Mouse (Mus musculus) cerebellum, adult 9-10 months (tissue): Measurements from ENCODE around the gene Il6ra.

Source experiments
- DNase-seq: peaks from one replicate; pipeline ENCODE4 v3.0.0; 2022

The Il6ra gene

DNA sequence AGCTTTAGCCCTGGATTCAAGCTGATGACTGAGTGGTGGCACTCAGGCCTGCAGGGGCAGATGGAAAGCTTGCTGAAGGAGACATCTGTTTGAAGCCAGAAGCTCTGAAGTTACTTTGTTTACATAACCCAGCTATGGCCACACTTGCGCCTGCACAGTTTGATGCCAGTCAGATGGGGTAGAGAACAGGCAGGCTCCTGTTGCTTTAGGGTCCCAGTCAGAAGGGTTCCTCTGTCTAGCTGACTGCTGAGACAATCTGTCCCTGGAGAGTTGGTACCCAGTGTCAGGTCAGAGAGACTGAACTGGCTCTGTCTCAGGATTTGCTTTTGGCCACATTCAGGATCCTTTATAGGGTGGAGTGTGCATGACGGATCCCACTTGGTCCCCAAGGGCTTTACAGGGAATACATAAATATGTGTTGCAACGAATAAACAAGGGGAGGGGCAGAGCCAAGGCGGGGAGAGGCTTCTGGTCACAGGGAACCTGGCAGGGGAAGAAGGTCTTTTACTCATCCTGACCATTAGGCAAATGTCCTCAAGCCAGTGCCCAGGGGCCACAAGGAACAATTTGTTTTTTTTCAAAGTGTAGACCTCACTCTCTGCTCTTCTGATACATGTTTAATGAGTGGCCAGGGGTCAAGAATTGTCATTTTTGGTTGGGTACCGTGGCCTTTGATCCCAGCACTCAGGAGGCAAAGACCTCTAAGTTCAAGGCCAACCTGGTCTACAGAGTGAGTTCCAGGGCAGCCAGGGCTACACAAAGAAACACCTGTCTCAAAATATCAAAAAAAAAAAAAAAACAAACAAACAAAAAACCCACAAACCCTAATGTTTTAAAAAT is 3.1 kb downstream of the Il6ra start:
- no peak for DNase-seq

GRCm38 (mm10) chr3:89908836-89909235 is 4.2 kb downstream of the Il6ra start:
- DNase-seq: no peak

DNA sequence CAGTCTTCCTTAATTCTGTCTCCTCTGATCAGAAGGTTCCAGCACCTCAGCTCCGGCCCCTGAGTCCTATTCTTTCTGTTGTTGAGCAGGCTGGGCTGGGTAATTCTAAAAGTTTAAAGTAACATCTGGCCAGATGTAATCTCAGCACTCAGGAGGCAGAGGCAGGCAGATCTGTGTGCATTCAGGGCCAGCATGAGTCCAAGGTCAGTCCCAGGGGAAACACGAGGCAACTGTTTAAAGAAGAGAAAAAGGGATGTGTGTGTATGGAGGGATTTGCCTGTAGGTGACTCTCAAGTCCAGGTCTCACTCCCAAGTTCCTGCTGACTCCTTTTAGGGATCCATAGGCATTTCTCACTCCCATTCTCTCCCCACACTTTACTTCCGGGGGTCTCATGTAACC is 5.2 kb downstream of the Il6ra start:
- DNase-seq: no peak

GRCm38 (mm10) chr3:89899511-89899908 is 13.5 kb downstream of the Il6ra start:
- no peak for DNase-seq

DNA sequence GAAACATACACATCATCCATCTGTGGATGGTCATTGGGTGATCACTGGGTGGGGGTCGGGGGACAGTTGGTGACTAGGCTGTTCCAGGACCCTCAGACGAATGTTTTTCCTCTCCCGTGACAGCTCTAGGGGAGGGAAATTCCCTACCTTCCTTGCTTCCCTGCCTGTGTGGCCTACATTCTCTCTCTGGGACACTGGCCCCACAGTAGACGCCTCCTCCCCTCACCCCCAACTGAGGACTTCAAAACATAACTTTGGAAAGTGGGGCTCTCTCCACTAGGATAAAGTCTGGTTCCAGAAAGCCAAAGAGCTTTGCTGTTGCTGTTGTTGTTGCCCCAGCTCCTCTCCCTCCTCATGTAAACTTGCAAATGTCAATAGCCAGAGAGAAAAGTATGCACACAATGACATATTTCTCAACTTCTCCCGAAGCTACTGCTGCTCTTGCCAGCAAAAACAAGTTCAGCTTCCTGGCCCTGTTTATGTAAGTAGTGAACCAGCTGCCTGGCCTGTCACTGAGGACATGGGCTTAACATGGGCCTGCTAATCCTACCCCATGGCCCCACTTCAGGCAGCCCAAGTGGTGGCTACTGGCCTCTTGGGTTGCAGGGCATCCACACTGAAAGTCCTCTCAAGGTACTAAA is 14.0 kb downstream of the Il6ra start:
- no peak for DNase-seq

- DNase-seq: no peak
Observed at GRCm38 (mm10) chr3:89898011-89898410, 15.0 kb downstream of the Il6ra start.

DNA sequence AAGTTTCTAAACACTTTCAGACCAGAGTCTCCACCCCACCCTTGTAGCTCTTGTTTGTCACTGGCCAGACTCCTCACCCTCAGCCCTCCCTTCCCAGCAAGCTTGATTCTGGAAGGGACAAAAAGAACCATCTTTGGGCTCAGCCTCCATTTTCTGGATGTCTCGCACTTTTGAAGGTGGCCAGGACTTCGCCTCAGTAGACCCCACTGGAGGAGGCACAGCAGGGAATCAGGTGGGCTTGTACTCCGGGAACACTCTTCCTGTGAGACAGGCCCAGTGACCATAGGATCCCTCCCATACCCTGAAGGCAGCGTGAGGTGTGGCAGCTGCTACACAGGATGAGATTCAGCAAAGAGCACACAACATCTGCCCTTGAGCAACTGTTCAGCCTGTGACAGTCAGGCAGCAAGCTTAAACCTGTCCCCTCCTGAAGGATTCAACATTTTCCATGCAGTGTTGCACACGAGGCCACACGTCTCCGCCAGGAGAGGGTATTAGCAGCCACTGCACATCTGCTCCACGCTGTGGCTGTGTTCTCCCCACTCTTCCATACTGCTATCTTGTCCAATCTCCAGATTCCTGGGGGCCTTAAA is 15.7 kb downstream of the Il6ra start:
- DNase-seq: no peak

DNA sequence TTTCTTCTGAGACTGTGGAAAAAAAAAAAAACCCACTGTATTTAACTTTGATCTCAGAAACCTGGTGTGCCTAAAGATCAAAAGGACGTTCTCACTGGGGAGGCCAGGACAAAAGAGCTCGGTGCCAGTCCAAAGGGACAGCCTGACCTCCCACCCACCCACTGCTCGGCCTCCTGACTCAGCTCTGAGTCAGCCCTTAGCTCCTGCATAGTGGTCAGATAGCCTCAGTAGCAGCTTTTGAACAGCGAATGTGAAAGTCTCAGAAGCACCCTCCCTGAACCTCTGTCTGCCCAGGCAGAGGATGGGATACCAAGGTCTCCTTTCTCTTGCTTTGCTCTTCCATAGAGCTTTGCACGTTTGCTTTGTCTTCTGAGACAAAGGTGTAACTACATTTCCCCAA is 16.4 kb downstream of the Il6ra start:
- no peak for DNase-seq

- DNase-seq: no peak
Observed at GRCm38 (mm10) chr3:89892517-89893106, 20.4 kb downstream of the Il6ra start.

DNA sequence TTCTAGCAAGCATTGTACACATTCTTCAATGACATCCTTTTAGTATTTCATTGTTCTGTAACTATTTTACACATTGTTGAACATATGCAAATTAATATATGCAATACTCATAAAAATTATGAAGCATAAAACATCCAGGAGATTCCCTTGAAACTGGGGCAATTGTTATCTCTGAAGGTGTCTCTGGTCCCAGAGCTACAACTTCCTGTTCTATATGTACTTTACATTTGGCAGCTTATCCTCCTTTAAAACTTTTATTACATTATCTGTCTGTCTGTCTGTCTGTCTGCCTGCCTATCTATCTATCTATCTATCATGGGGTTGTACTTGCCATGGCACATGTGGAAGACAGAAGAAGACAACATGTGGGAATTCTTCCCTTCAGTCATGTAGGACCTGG is 21.3 kb downstream of the Il6ra start:
- DNase-seq: no peak

DNA sequence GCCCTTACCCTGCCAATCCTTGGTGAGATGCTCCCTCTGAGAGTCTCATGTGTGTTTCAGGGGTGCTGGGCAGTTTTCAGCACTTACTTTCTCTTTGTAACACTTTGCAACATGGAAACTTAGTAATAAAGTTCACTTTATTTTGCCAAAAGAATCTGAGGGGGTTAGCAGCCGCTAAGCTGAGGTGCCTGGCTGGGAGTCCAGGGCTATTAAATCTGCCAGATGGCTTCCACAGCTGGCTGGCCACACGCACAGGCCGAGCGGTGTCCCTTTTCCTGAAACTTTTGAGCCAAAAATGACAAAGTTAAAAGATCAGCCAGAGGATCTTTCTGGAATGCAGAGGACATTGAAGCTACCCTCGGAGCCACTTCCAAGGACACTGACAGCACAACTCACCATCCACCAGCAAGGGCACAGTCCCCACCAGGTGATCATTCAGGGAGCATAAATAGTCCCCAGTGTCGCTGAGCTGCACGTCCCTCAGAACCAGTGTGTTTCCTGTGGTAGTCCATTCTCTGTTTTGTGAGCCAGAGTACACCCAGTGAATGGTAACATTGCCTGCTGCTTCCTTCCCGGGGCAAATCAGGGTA is 23.1 kb downstream of the Il6ra start:
- no peak for DNase-seq

DNA sequence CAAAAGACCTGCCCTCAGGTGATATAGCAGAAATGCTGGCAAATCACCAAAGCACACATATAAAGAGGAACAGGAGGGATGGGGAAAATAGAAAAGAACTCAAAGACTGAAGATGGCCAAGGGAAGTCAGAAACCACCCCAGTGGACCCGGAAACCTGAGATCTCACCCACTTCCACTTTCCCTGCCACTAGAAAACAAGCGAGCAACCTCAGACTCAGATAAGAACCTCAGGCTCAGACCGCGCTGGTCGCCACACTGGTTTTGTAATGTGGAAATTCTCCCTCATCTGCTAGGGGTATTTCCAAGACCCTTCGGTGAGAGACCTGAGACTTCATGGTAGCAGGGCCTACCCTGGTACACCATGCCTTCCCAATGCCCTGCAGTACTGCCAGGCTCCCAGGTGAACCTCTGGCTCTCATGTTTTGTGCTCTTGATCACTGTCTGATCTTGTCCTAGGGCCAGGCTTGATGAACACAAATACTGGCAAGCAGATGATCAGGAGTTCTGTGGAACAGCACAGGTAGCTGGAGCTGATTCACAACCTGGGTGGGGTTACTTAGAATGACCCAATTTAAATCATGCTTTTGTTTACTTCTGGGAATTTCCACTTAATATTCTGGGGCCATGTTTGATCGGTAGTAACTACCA is 25.3 kb downstream of the Il6ra start:
- no peak for DNase-seq

- DNase-seq: no peak
Observed at GRCm38 (mm10) chr3:89885766-89886165, 27.2 kb downstream of the Il6ra start.

DNA sequence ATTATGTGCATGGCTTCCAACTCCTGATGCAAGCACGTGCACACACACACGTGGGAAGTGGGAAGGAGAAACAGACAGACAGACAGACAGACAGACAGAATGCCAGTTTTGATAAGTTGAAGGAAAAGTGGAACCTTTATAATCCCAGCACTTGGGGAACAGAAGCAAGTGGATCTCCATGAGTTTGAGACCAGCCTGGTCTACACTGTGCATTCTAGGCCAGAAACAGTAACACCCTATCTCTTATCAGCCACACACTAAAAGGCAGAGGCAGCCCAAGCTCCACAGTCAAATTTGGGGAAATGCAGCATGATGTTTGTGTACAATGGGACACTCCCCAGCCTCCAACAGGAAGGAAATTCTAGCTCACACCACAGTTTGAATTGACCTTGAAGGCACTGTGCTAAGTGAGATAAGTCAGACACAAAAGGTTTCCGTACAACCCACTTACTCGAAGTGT is 29.4 kb downstream of the Il6ra start:
- no peak for DNase-seq

DNA sequence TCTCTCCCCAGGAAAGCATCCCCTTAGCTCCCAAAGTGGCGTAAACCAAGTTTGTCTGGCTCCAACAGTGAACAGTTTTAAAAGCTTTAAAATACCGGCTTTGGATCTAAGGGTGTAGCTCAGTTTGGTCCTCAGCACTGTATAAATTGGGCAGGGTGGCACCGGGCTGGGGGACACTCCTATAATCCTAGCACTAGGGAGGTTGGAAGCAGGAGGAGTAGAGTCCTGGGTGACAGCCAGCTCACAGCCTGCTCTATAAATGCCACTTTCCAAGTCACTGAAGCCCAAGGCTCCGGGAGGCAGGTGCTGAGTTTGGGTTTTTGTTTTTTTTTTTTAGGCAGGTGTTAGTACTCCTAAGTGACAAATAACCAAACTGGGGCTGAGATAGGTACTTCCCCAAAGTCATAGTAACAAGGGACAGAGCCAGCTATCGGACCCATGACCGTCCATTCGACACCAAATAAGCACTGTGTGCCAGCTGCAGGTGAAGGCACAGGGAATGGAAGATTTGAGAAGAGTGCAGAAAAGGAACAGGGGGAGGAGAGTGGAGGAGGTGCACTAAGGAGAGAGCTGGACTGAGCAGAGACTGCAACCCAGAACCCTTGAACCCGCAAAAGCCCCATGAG is 30.3 kb downstream of the Il6ra start:
- DNase-seq: no peak

- DNase-seq: no peak
Observed at GRCm38 (mm10) chr3:89880036-89880851, 32.8 kb downstream of the Il6ra start.

GRCm38 (mm10) chr3:89879326-89879725 is 33.7 kb downstream of the Il6ra start:
- no peak for DNase-seq

- DNase-seq: no peak
Observed at GRCm38 (mm10) chr3:89878456-89878855, 34.5 kb downstream of the Il6ra start.

GRCm38 (mm10) chr3:89877129-89877528 is 35.9 kb downstream of the Il6ra start:
- peak; percentile 26 for DNase-seq

DNA sequence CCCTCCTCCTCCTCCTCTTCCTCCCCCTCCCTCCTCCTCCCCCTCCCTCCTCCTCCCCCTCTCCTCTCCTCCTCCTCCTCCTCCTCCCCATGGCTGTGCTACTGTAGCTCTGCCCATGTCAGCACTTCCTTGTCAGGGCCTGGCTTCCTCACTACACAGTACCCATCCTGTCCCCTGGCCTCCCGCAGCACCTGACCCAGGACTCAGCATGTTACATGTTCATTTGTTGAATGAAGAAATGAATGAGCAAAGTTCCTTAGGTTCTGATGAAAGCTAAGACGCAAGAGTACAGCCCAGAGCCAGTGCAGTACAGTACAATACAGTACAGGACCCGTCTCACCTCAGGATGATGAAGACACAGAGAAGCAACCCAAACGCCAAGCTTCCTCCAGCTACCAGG is 36.5 kb downstream of the Il6ra start:
- no peak for DNase-seq

- DNase-seq: no peak
Observed at GRCm38 (mm10) chr3:89875781-89876180, 37.2 kb downstream of the Il6ra start.
